Mouse (Mus musculus): Measurements from ENCODE around the gene Scube3.

DNA sequence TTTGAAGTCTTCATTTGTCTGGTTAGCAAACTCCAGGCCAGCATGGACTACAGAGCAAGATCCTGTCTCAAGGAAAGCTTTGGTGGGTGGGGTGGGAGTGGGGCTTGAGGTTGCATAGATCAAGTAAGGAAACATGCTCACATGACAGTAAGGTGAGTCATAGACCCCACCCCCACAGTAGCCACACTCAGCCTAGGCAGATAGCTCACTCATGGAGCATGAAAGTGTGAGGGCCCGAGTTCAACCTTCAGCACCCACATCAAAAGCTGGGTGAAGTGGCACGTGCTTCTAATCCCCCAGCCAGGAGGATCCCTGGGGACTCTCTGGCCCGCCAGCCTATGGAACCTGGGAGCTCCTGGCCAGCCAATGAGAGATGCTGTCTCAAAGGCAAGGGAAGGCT, 51.6 kb downstream of the Scube3 start:
- TF ChIP-seq CTCF (IDR thresholded peaks at IDR 0.05; ENCODE audit: borderline replicate concordance, insufficient read depth, low read length) = no peak
- TF ChIP-seq POLR2A (IDR thresholded peaks at IDR 0.05; ENCODE audit: low read depth, low read length) = no peak
